Mouse (Mus musculus) neural tube, embryonic 11.5 days (tissue): ENCODE measurements around the gene Samsn1. TPM values are rescaled to one million over a fixed set of nuclear protein-coding genes. Genes with fewer than 3 reads are reported as not detected.

Source experiments
- ATAC-seq: fragments of 200-750 bp; cut with Nextera tagmentation; 2 replicates; pipeline ENCODE4 v1.8.0; 2017; ENCODE audit warnings: moderate number of reproducible peaks, mild to moderate bottlenecking, moderate TSS enrichment, moderate library complexity; ENCODE audit not compliant: insufficient read depth, low FRiP score, low TSS enrichment
- DNase-seq: peaks from one replicate; pipeline ENCODE4 v3.0.0-alpha.2; 2015; ENCODE audit warnings: low spot score
- H3K27ac ChIP-seq: fragments of 300-500 bp; sonication (generic); 2 replicates; pipeline ENCODE4 v1.5.1; 2014; ENCODE audit warnings: low read depth, mild to moderate bottlenecking, low read length
- H3K27me3 ChIP-seq: fragments of 300-500 bp; sonication (generic); 2 replicates; pipeline ENCODE4 v1.6.1; 2014; ENCODE audit warnings: mild to moderate bottlenecking, low read length, mixed read lengths; ENCODE audit not compliant: control insufficient read depth, insufficient read depth
- H3K36me3 ChIP-seq: fragments of 300-500 bp; sonication (generic); 2 replicates; pipeline ENCODE4 v1.6.1; 2014; ENCODE audit warnings: mild to moderate bottlenecking, low read length, moderate library complexity, mixed read lengths; ENCODE audit not compliant: control insufficient read depth, insufficient read depth
- H3K4me1 ChIP-seq: fragments of 300-500 bp; sonication (generic); 2 replicates; pipeline ENCODE4 v1.6.1; 2014; ENCODE audit warnings: low read length, mixed read lengths; ENCODE audit not compliant: control insufficient read depth, insufficient read depth
- H3K4me2 ChIP-seq: fragments of 300-500 bp; sonication (generic); 2 replicates; pipeline ENCODE4 v1.6.1; 2014; ENCODE audit warnings: low read depth, mild to moderate bottlenecking, moderate library complexity
- H3K4me3 ChIP-seq: fragments of 300-500 bp; sonication (generic); 2 replicates; pipeline ENCODE4 v1.5.1; 2014; ENCODE audit warnings: low read depth, low read length
- H3K9ac ChIP-seq: fragments of 300-500 bp; sonication (generic); 2 replicates; pipeline ENCODE4 v1.6.1; 2014; ENCODE audit warnings: mild to moderate bottlenecking, low read length
- H3K9me3 ChIP-seq: fragments of 300-500 bp; sonication (generic); 2 replicates; pipeline ENCODE4 v1.6.1; 2016; ENCODE audit warnings: low read length; ENCODE audit not compliant: control insufficient read depth
- WGBS: fragments of 180-500 bp; shearing (Covaris S2); extraction: QIAGEN DNeasy Blood & Tissue Kit; methylation state at CpG from one replicate; pipeline ENCODE4 v1.1.7; 2014; 5-methylcytosine and 5-hydroxymethylcytosine counted together
- polyA plus RNA-seq: library from polyadenylated mRNA; unstranded; fragments of >200 nt; fragmentation: Nextera tagmentation; extraction: Ambion mirVana; gene quantifications from 2 replicates; pipeline ENCODE4 v1.2.1, GENCODE M21; 2014

Samsn1 gene
- polyA plus RNA-seq, 1 experiment from 2014 or later, result 1.8 TPM

DNA sequence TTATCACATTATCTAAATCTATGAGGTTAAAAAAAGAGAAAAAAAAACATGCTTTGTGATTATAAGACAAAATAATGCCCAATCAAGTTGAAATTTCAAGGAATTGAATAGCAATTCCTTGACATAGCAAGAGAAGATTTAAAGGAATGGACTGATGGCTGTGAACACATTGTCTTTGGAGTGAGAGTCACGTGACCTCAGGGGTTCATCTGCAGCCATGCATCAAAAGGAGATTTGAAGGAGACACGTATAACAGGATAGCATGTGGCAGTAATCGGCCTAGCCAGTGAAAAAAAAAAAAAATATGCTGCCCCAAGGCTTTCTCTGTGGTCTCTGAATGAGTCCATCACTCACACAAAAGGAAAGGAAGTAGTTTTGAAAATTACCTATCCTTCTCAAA, 201.1 kb downstream of the Samsn1 start:
- no peak for ATAC-seq
- no peak for DNase-seq
- no peaks in the 10 kb centered on the region for H3K27me3 ChIP-seq

More for the DNA sequence above, 201.1 kb downstream of the Samsn1 start:
- Histone ChIP-seq H3K4me2 (no peak overlapping the region), H3K4me1 (no peaks in the 10 kb centered on the region), H3K36me3 (no peaks in the 10 kb centered on the region), H3K9ac (no peak overlapping the region), H3K9me3 (no peaks in the 10 kb centered on the region), H3K4me3 (no peak overlapping the region), H3K27ac (no peak overlapping the region)
- 53% methylated on average over 3 of the region's 3 CpGs for WGBS
